Mouse (Mus musculus): ENCODE data around the gene Rtel1.
A peak's percentile ranks its signal among the peaks of the same experiment; 100 is the strongest.

Gene Rtel1

GRCm38 (mm10) chr2:181390136-181390870 lies 70.8 kb downstream of the Rtel1 start:
- DNase-seq (ENCODE audit: extremely low spot score): no peak

GRCm38 (mm10) chr2:181391022-181391421 lies 71.5 kb downstream of the Rtel1 start:
- no peak for DNase-seq (ENCODE audit: extremely low spot score)

GRCm38 (mm10) chr2:181391541-181391940 lies 72.0 kb downstream of the Rtel1 start:
- DNase-seq (ENCODE audit: extremely low spot score): no peak

GRCm38 (mm10) chr2:181392600-181393213 lies 73.2 kb downstream of the Rtel1 start:
- peak; percentile 74 for DNase-seq (ENCODE audit: extremely low spot score)

- no peak for DNase-seq (ENCODE audit: extremely low spot score)
Observed at GRCm38 (mm10) chr2:181394086-181394485, 74.5 kb downstream of the Rtel1 start.

GRCm38 (mm10) chr2:181397207-181397761 lies 77.7 kb downstream of the Rtel1 start:
- no peak for DNase-seq (ENCODE audit: extremely low spot score)

GRCm38 (mm10) chr2:181401497-181401896 lies 82.0 kb downstream of the Rtel1 start:
- DNase-seq (ENCODE audit: extremely low spot score): no peak

GRCm38 (mm10) chr2:181403722-181404121 lies 84.2 kb downstream of the Rtel1 start:
- DNase-seq (ENCODE audit: extremely low spot score): no peak

Data from embryo, embryonic 9.5 days (tissue).